Mouse (Mus musculus) myocyte (in vitro differentiated cells): ENCODE measurements around the gene AF067061.

Experiments used
- POLR2A ChIP-seq: IDR thresholded peaks from one replicate; pipeline ENCODE4 v1.6.1; 2011; ENCODE audit warnings: low read depth, mild to moderate bottlenecking, control low read depth, moderate library complexity; ENCODE audit not compliant: insufficient read length
- POLR2AphosphoS2 ChIP-seq: IDR thresholded peaks from one replicate; pipeline ENCODE4 v1.6.1; 2011; ENCODE audit warnings: low read depth, control low read depth; ENCODE audit not compliant: insufficient read length
- REST ChIP-seq: IDR thresholded peaks from one replicate; pipeline ENCODE4 v1.6.1; 2011; ENCODE audit warnings: mild to moderate bottlenecking, control low read depth, moderate library complexity; ENCODE audit not compliant: insufficient read depth, insufficient read length
- TCF12 ChIP-seq: IDR thresholded peaks from one replicate; pipeline ENCODE4 v1.6.1; 2011; ENCODE audit warnings: mild to moderate bottlenecking, control low read depth; ENCODE audit not compliant: poor library complexity, insufficient read depth, severe bottlenecking
- USF1 ChIP-seq: IDR thresholded peaks from one replicate; pipeline ENCODE4 v1.6.1; 2011; ENCODE audit warnings: low read depth, mild to moderate bottlenecking, control low read depth, moderate library complexity

DNA sequence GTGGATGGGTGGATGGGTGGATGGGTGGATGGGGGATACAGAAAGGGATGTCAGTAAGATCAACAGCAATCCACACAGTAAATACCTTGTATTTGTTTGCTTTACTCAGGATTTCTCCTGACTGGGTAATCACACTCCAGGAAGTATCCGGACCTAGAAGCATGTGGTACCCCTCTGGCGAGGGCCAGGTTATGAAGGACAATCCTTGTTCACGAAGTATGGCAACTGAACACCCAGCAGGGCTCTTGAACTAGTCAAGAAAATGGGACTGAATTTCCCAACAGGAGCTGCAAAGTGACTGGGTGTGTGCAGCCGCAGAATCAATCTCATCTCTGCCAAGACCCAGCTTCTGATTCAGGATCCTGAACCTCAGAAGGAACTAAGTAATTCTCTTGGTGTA lies 37.9 kb downstream of the AF067061 start:
- TF ChIP-seq TCF12 (no peak), POLR2A (no peak), USF1 (no peak), POLR2AphosphoS2 (no peak), REST (no peak)
